Mouse (Mus musculus) midbrain, embryonic 13.5 days (tissue): ENCODE results near the gene Vmn1r23. TPM values are rescaled to one million over a fixed set of nuclear protein-coding genes. Genes with fewer than 3 reads are reported as not detected.
"Not testable (repeated sequence)": the region's sequence is repeated elsewhere in the genome, so short reads cannot be mapped to it uniquely, and the experiment has no call there.

Experiments
- ATAC-seq: fragments of 200-750 bp; cut with Nextera tagmentation; 2 replicates; pipeline ENCODE4 v1.8.0; 2017; ENCODE audit warnings: mild to moderate bottlenecking, moderate TSS enrichment, moderate library complexity
- H3K27ac ChIP-seq: fragments of 300-500 bp; sonication (generic); 2 replicates; pipeline ENCODE4 v1.5.1; 2015; ENCODE audit warnings: inconsistent platforms, mild to moderate bottlenecking, moderate library complexity
- H3K27me3 ChIP-seq: fragments of 300-500 bp; sonication (generic); 2 replicates; pipeline ENCODE4 v1.6.1; 2015; ENCODE audit warnings: mild to moderate bottlenecking, inconsistent platforms
- H3K36me3 ChIP-seq: fragments of 300-500 bp; sonication (generic); 2 replicates; pipeline ENCODE4 v1.6.1; 2015; ENCODE audit warnings: mild to moderate bottlenecking, inconsistent platforms
- H3K4me1 ChIP-seq: fragments of 300-500 bp; sonication (generic); replicated peaks from 2 replicates; pipeline ENCODE4 v1.6.1; 2015; ENCODE audit warnings: inconsistent platforms
- H3K4me2 ChIP-seq: fragments of 300-500 bp; sonication (generic); replicated peaks from 2 replicates; pipeline ENCODE4 v1.6.1; 2015; ENCODE audit warnings: moderate library complexity, mild to moderate bottlenecking, inconsistent platforms
- H3K4me3 ChIP-seq: fragments of 300-500 bp; sonication (generic); replicated peaks from 2 replicates; pipeline ENCODE4 v1.5.1; 2015; ENCODE audit warnings: mild to moderate bottlenecking, inconsistent platforms
- H3K9ac ChIP-seq: fragments of 300-500 bp; sonication (generic); replicated peaks from 2 replicates; pipeline ENCODE4 v1.6.1; 2015; ENCODE audit warnings: mild to moderate bottlenecking, inconsistent platforms
- H3K9me3 ChIP-seq: fragments of 300-500 bp; sonication (generic); 2 replicates; pipeline ENCODE4 v1.6.1; 2016; ENCODE audit warnings: mild to moderate bottlenecking, inconsistent platforms
- WGBS: fragments of 180-500 bp; shearing (Covaris S2); methylation state at CpG from one replicate; pipeline ENCODE4 v1.1.7; 2015; 5-methylcytosine and 5-hydroxymethylcytosine counted together
- polyA plus RNA-seq: library from polyadenylated mRNA; unstranded; fragments of >200 nt; fragmentation: Nextera tagmentation; extraction: Ambion mirVana; gene quantifications from 2 replicates; pipeline ENCODE4 v1.2.1, GENCODE M21; 2015

The Vmn1r23 gene
- polyA plus RNA-seq: not detected in 2 replicates

GRCm38 (mm10) chr6:57926738-57927137, at the start of gene Vmn1r23:
Gene Vmn1r23, minus strand, starts transcription at chr6:57926838.
- no peak within 1 kb of the TSS for H3K4me3 ChIP-seq
- no peak within 1 kb of the TSS for H3K4me2 ChIP-seq
- H3K9ac ChIP-seq: no peak within 1 kb of the TSS
- H3K27ac ChIP-seq: no peak within 1 kb of the TSS
- H3K9me3 ChIP-seq: no peaks in the 10 kb centered on the region
- no peaks in the 10 kb centered on the region for H3K36me3 ChIP-seq
- no peaks in the 10 kb centered on the region for H3K4me1 ChIP-seq
- H3K27me3 ChIP-seq: no peaks in the 10 kb centered on the region
- WGBS: 88% methylated on average over 1 of the region's 1 CpGs
- no peak for ATAC-seq

GRCm38 (mm10) chr6:57961403-57961802, 34.8 kb upstream of the Vmn1r23 start, which contains the start of gene Vmn1r24:
Gene Vmn1r24, minus strand, starts transcription at chr6:57961503.
- not testable (repeated sequence) for H3K36me3 ChIP-seq, H3K4me3 ChIP-seq, H3K4me1 ChIP-seq, H3K27ac ChIP-seq, H3K9me3 ChIP-seq, H3K9ac ChIP-seq, H3K4me2 ChIP-seq, ATAC-seq, H3K27me3 ChIP-seq
- 82% methylated on average over 1 of the region's 1 CpGs for WGBS

GRCm38 (mm10) chr6:57907928-57908327, 18.7 kb downstream of the Vmn1r23 start, which contains the start of gene Vmn1r22:
Gene Vmn1r22, minus strand, starts transcription at chr6:57908028.
- no peak within 1 kb of the TSS for H3K4me3 ChIP-seq
- no peaks in the 10 kb centered on the region for H3K9me3 ChIP-seq
- WGBS: 87% methylated on average over 1 of the region's 1 CpGs

More at GRCm38 (mm10) chr6:57907928-57908327, 18.7 kb downstream of the Vmn1r23 start, which contains the start of gene Vmn1r22:
- no peak within 1 kb of the TSS for H3K27ac ChIP-seq
- ATAC-seq: no peak
- no peak within 1 kb of the TSS for H3K4me2 ChIP-seq
- H3K4me1 ChIP-seq: no peaks in the 10 kb centered on the region
- H3K36me3 ChIP-seq: no peaks in the 10 kb centered on the region
- H3K27me3 ChIP-seq: no peaks in the 10 kb centered on the region
- H3K9ac ChIP-seq: no peak within 1 kb of the TSS

Other genes with a start within 250 kb of the Vmn1r23 start
- 14.5 and 14.9 TPM in 2 replicates for gene Pyurf, start 234.8 kb downstream of the Vmn1r23 start, polyA plus RNA-seq
- 80.1 and 89.0 TPM in 2 replicates for gene Lancl2, start 224.3 kb downstream of the Vmn1r23 start, polyA plus RNA-seq
- 170 and 171 TPM in 2 replicates for gene Vopp1, start 101.7 kb downstream of the Vmn1r23 start, polyA plus RNA-seq
- gene Vmn1r21, start 76.5 kb downstream of the Vmn1r23 start, polyA plus RNA-seq: not detected in 2 replicates
- not detected in 2 replicates for gene Vmn1r22, start 18.8 kb downstream of the Vmn1r23 start, polyA plus RNA-seq
- not detected in 2 replicates for gene Vmn1r24, start 34.7 kb upstream of the Vmn1r23 start, polyA plus RNA-seq
- not detected in 2 replicates for gene Vmn1r25, start 54.0 kb upstream of the Vmn1r23 start, polyA plus RNA-seq
- gene Vmn1r26, start 88.3 kb upstream of the Vmn1r23 start, polyA plus RNA-seq: not detected in 2 replicates